8 mouse cellular contexts compared by ENCODE assay signal in genomic region chr17:87948965-87949584, GRCm38 (mm10). TPM values are rescaled to one million over a fixed set of nuclear protein-coding genes. Genes with fewer than 3 reads are reported as not detected.
DNase-seq lines count a peak whose midpoint lies in the region; ATAC-seq and TF ChIP-seq lines count a peak whose summit lies in the region.

No protein-coding gene starts in this region.

- no peak overlapping the region for H3K9ac ChIP-seq in hindbrain, embryonic 11.5 days (ENCODE audit: low read depth, low read length)
- no peak overlapping the region for H3K9ac ChIP-seq in hindbrain, embryonic 13.5 days
- no peak overlapping the region for H3K9ac ChIP-seq in midbrain, embryonic 13.5 days (replicated peaks)

- H3K36me3 ChIP-seq in hindbrain, embryonic 11.5 days (ENCODE audit: control insufficient read depth, insufficient read depth, low read length), result no peaks in the 10 kb centered on the region
- H3K36me3 ChIP-seq in hindbrain, embryonic 13.5 days, result no peaks in the 10 kb centered on the region
- no peaks in the 10 kb centered on the region for H3K36me3 ChIP-seq in kidney, adult 2 months (ENCODE audit: control insufficient read depth, insufficient read depth, low read length)
- no peaks in the 10 kb centered on the region for H3K36me3 ChIP-seq in midbrain, embryonic 13.5 days

- H3K27ac ChIP-seq in hindbrain, embryonic 11.5 days (ENCODE audit: low read depth, low read length), result no peak overlapping the region
- no peak overlapping the region for H3K27ac ChIP-seq in hindbrain, embryonic 13.5 days
- H3K27ac ChIP-seq in kidney, adult 2 months (ENCODE audit: insufficient read depth, low read depth, low read length), result no peak overlapping the region
- H3K27ac ChIP-seq in midbrain, embryonic 13.5 days, result no peak overlapping the region

- no peaks in the 10 kb centered on the region for H3K9me3 ChIP-seq in hindbrain, embryonic 11.5 days (ENCODE audit: control insufficient read depth, low read length)
- H3K9me3 ChIP-seq in hindbrain, embryonic 13.5 days, result no peaks in the 10 kb centered on the region
- no peaks in the 10 kb centered on the region for H3K9me3 ChIP-seq in midbrain, embryonic 13.5 days

- TF ChIP-seq POLR2A in kidney, adult 2 months (IDR thresholded peaks at IDR 0.05; ENCODE audit: low read depth, low read length), result no peak

- H3K4me1 ChIP-seq in hindbrain, embryonic 11.5 days (replicated peaks; ENCODE audit: control insufficient read depth, insufficient read depth, low read length), result no peaks in the 10 kb centered on the region
- H3K4me1 ChIP-seq in hindbrain, embryonic 13.5 days (replicated peaks), result no peaks in the 10 kb centered on the region
- H3K4me1 ChIP-seq in kidney, adult 2 months (ENCODE audit: control insufficient read depth, insufficient read depth, low read length), result no peaks in the 10 kb centered on the region
- no peaks in the 10 kb centered on the region for H3K4me1 ChIP-seq in midbrain, embryonic 13.5 days (replicated peaks)

- no peak overlapping the region for H3K4me3 ChIP-seq in hindbrain, embryonic 11.5 days (ENCODE audit: low read depth, low read length)
- H3K4me3 ChIP-seq in hindbrain, embryonic 13.5 days, result no peak overlapping the region
- no peak overlapping the region for H3K4me3 ChIP-seq in kidney, adult 2 months (ENCODE audit: insufficient read depth, low read depth, low read length)
- H3K4me3 ChIP-seq in midbrain, embryonic 13.5 days (replicated peaks), result no peak overlapping the region

- WGBS in hindbrain, embryonic 11.5 days, result 47% methylated on average over 16 of the region's 16 CpGs
- WGBS in hindbrain, embryonic 13.5 days, result 45% methylated on average over 16 of the region's 16 CpGs
- 40% methylated on average over 16 of the region's 16 CpGs for WGBS in kidney, adult 2 months
- WGBS in midbrain, embryonic 13.5 days, result 45% methylated on average over 16 of the region's 16 CpGs

- TF ChIP-seq CTCF in kidney, adult 2 months (conservative IDR thresholded peaks at IDR 0.05; ENCODE audit: insufficient read depth, insufficient read length, low read depth, low read length), result peak; percentile 97

- ATAC-seq in hindbrain, embryonic 11.5 days (ENCODE audit: low FRiP score), result peak; percentile 53; the same call in 1 of the 2 replicates
- ATAC-seq in hindbrain, embryonic 13.5 days (ENCODE audit: low FRiP score), result no peak
- ATAC-seq in common myeloid progenitor, adult 5-6 weeks (replicated peaks; ENCODE audit: low read depth, poor library complexity, severe bottlenecking), result peak; percentile 100
- ATAC-seq in midbrain, embryonic 13.5 days, result peak; percentile 73; the same call in 1 of the 2 replicates

- no peak overlapping the region for H3K4me2 ChIP-seq in hindbrain, embryonic 11.5 days (replicated peaks; ENCODE audit: low read depth, low read length)
- H3K4me2 ChIP-seq in hindbrain, embryonic 13.5 days, result no peak overlapping the region
- H3K4me2 ChIP-seq in midbrain, embryonic 13.5 days (replicated peaks), result no peak overlapping the region

- intact Hi-C loops in left cerebral cortex, postnatal 4 days (cut with DNase I), result loop anchor here (1.0 to 10.0 kb wide), 3 partner anchors 258 to 634 kb away; no protein-coding TSS in a partner anchor

- H3K27me3 ChIP-seq in hindbrain, embryonic 11.5 days (ENCODE audit: control insufficient read depth, insufficient read depth, low read length), result no peaks in the 10 kb centered on the region
- no peaks in the 10 kb centered on the region for H3K27me3 ChIP-seq in hindbrain, embryonic 13.5 days
- no peaks in the 10 kb centered on the region for H3K27me3 ChIP-seq in kidney, adult 2 months (replicated peaks; ENCODE audit: control insufficient read depth, insufficient read depth, low read length)
- no peaks in the 10 kb centered on the region for H3K27me3 ChIP-seq in midbrain, embryonic 13.5 days

- DNase-seq in hindbrain, embryonic 11.5 days (ENCODE audit: low spot score), result peak; percentile 83
- peak; percentile 31 to 32 for DNase-seq in gastrocnemius, adult 8-10 months (ENCODE audit: low spot score in 2 of 2)
- peak; percentile 80 for DNase-seq in kidney, adult 2 months
- peak; percentile 79 for DNase-seq in left cerebral cortex, postnatal 4 days
- peak; percentile 55 to 78 for DNase-seq in spleen, adult 18-20 months

RNA-seq across cellular contexts. Expression of gene Msh6, which starts 25.8 kb away (rescaled TPM):
- polyA plus RNA-seq in hindbrain, embryonic 11.5 days (2014; fragmentation: Nextera tagmentation; extraction: Ambion mirVana), result 62.0 and 78.7 TPM in 2 replicates
- 32.1 and 32.6 TPM in 2 replicates for polyA plus RNA-seq in hindbrain, embryonic 13.5 days (2015; fragmentation: Nextera tagmentation; extraction: Ambion mirVana)
- 120 and 126 TPM in 2 replicates for total RNA-seq in common myeloid progenitor, adult 5-6 weeks (2017)
- 1 to 10 TPM; 3.5 to 4.7 (median 4.2) TPM for total RNA-seq in gastrocnemius, adult 8-10 months (2022)
- 2.5 and 3.3 TPM in 2 replicates for polyA plus RNA-seq in kidney, adult 2 months (2012; rRNA removed)
- 10 to 100 TPM; 20.7 to 21.0 TPM for total RNA-seq in left cerebral cortex, postnatal 4 days (2021)
- polyA plus RNA-seq in midbrain, embryonic 13.5 days (2015; fragmentation: Nextera tagmentation; extraction: Ambion mirVana), result 37.3 and 38.2 TPM in 2 replicates

RNA-seq across cellular contexts. Expression of gene Rpl36-ps4, which starts 28.3 kb away (rescaled TPM):
- polyA plus RNA-seq in hindbrain, embryonic 11.5 days (2014; fragmentation: Nextera tagmentation; extraction: Ambion mirVana), result not detected in 2 replicates
- not detected in 2 replicates for polyA plus RNA-seq in hindbrain, embryonic 13.5 days (2015; fragmentation: Nextera tagmentation; extraction: Ambion mirVana)
- not detected in 2 replicates for total RNA-seq in common myeloid progenitor, adult 5-6 weeks (2017)
- total RNA-seq in gastrocnemius, adult 8-10 months (2022), result not detected
- not detected in 2 replicates for polyA plus RNA-seq in kidney, adult 2 months (2012; rRNA removed)
- total RNA-seq in left cerebral cortex, postnatal 4 days (2021), result not detected
- not detected in 2 replicates for polyA plus RNA-seq in midbrain, embryonic 13.5 days (2015; fragmentation: Nextera tagmentation; extraction: Ambion mirVana)

Comparison
In these comparisons a context has a peak if more than half of its experiments do, and no peak if none do; other contexts are left out.
1. DNase-seq: peak in every context shown above with its lines; median percentile 83 in hindbrain, embryonic 11.5 days; 80 in kidney, adult 2 months; 79 in left cerebral cortex, postnatal 4 days; 66 in spleen, adult 18-20 months; 32 in gastrocnemius, adult 8-10 months.